Mouse (Mus musculus): Measurements from ENCODE around the gene Ciao1.

DNA sequence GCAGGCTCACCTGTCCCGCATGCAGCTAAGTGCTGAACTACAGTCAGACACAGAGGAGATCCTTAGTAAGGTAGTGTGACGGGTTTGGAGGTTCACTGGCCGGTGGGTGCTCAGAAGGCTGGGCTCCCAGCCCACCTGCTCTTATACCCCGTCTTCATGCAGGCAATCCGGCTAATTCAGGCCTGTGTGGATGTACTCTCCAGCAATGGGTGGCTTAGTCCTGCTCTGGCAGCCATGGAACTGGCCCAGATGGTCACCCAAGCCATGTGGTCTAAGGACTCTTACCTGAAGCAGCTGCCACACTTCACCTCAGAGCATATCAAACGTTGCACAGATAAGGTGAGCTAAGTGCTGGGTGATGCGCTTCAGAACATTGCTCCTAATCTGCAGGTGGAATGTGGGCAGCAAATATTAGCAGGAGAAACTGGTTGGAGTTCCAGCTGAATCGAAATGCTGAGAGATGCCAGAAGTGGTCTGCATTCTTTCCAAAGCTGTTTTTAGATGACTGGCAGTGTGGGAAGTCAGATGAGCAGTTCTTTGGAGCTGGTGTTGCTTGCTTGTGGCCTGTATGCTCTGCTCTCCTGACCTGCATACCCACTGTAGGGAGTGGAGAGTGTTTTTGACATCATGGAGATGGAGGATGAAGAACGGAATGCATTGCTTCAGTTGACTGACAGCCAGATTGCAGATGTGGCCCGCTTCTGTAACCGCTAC is 9.6 kb downstream of the Ciao1 start:
- no peak for TF ChIP-seq MAX (IDR thresholded peaks at IDR 0.05; ENCODE audit: low read depth)
- TF ChIP-seq POLR2AphosphoS2 (IDR thresholded peaks at IDR 0.05; ENCODE audit: insufficient read length, low read depth) = no peak
- no peak for TF ChIP-seq REST (IDR thresholded peaks at IDR 0.05; ENCODE audit: insufficient read depth, insufficient read length)
- no peak for TF ChIP-seq POLR2A (IDR thresholded peaks at IDR 0.05; ENCODE audit: insufficient read length, low read depth)
- no peak for TF ChIP-seq TCF12 (IDR thresholded peaks at IDR 0.05; ENCODE audit: insufficient read depth, poor library complexity, severe bottlenecking)
- TF ChIP-seq SRF (IDR thresholded peaks at IDR 0.05; ENCODE audit: control insufficient read depth, insufficient read length, low read depth) = no peak
- no peak for TF ChIP-seq E2F4 (IDR thresholded peaks at IDR 0.05; ENCODE audit: insufficient read depth)
- TF ChIP-seq CEBPB (IDR thresholded peaks at IDR 0.05; ENCODE audit: insufficient read depth, poor library complexity, severe bottlenecking) = no peak
- TF ChIP-seq TCF3 (IDR thresholded peaks at IDR 0.05; ENCODE audit: insufficient read length, low read depth) = no peak
- no peak for TF ChIP-seq MYOD1 (IDR thresholded peaks at IDR 0.05; ENCODE audit: control insufficient read depth in 1 of 3, insufficient read length in 2 of 3, low read depth in 2 of 3)
